Mouse (Mus musculus) spleen, postnatal 36 days (tissue): ENCODE measurements around the gene Aagab.

Experiments used
- DNase-seq, 2 experiments: peaks; one replicate each; pipeline ENCODE4 v3.0.0; 2022; ENCODE audit warnings: low spot score in 2 of 2, mixed read lengths in 1 of 2

The Aagab gene

DNA sequence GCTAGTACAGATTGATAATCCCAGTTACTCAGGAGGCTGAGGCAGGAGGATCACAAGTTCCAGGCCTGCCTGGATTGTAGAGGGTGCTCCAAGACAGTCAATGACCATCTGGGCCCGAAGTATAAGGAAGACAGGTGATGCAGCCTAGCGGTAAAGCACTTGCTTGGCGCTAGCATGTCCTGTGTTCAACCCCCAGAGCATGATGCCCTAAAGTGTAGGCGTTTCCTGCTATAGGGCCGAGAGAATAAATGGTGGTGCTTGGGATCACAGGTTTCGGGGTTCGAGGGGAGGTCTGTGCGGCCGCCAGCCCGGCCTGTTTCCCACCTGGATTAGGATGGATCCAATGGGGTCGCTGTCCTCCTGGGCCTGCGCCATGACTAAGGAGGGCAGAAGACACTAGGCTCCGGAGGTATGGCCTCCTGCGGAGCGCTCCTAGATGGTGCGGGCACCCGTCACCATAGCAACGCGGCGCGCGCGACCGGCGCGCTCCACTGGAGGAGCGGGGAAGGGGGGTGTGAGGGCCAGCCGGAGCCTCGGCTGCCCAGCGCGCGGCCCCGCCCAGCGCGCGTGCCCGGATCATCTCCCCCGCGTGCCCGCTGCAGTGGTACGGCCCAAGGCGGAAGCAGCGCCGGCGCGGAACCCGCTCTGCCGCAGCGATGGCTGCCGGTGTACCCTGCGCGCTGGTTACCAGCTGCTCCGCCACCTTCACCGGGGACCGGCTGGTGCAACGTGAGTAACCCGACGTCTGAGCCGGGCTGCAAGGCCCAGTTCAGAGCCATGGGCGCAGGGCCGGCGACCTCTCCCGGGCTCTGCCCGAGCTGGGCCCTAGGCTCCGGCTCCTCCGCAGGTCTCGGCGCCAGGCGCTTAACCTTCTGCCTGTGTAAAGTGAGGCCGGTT lies at the start of gene Aagab, which contains the start of gene Iqch:
TSS of gene Aagab (plus strand) at position 618 of the 897 bp plus-strand sequence.
TSS of gene Iqch (minus strand) at position 451 of the 897 bp plus-strand sequence.
- DNase-seq, result peak; percentile 96 to 97

DNA sequence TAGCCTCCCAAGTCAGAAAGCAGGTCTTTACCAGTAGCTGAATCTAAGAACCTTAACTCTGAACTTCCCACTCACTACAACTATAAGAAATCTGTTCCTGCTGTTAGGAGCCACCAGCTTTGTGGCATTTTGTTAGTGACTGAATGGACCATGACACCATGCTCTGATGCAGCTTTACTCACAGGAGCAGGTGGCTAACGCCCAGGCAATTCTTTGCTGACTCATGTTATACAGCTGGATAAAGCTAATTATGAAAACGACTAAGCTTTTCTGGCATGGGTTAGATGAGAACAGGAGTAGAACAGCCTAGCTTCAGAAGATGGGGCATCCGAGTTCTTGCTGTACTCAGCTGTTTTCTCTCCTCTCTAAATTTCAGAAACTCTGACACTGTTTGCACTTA lies 48.8 kb upstream of the Aagab start:
- no peak for DNase-seq

DNA sequence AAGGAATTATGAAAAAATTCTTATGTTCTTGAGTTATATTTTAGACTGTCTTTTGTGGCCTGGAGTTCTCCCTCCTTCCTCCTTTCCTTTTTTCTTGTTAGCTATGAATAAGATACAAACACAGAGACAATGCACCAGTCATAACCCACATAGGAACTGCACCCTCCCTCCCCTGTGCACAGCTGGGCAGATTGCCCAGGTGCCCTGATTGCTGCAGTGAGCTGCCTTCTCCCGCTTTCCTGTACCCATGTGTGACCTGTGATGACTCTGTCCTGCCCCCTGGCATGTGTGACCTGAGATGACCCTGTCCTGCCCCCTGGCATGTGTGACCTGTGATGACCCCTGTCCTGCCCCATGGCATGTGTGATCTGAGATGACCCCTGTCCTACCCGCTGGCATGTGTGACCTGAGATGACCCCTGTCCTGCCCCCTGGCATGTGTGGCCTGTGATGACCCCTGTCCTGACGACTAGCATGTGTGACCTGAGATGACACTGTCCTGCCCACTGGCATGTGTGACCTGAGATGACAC lies 46.9 kb upstream of the Aagab start:
- DNase-seq, result no peak

DNA sequence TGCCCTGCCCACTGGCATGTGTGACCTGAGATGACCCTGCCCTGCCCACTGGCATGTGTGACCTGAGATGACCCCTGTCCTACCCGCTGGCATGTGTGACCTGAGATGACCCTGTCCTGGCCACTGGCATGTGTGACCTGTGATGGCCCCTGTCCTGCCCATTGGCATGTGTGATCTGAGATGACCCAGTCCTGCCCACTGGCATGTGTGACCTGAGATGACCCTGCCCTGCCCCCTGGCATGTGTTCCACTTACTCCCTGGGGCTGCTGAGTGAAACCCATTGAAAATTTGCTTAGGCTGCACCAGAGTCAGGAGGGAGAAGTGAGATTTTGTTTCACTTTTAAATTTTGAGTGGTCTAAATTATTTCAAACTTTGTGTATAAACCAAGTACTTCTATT lies 46.1 kb upstream of the Aagab start:
- DNase-seq, result peak in 1 of 2 experiments; percentile 9

DNA sequence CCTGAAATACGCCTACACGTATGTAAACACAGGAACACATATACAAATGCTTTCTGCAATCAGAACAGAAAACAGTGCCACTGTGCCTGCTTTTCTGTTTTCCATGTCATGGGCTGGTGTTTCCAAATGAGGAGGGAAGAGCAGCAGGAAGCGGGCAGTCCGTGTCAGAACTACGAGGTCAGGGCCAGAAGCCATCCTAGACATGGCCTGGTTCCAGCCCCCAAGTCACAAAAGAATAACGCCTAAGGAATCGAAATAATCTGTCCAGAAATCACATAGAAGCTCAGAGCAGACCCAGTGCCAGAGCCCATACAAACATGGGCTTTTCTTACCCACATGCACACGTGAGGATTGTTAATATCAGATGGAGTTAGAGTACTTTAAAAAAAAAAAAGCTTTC lies 45.5 kb upstream of the Aagab start:
- no peak for DNase-seq

DNA sequence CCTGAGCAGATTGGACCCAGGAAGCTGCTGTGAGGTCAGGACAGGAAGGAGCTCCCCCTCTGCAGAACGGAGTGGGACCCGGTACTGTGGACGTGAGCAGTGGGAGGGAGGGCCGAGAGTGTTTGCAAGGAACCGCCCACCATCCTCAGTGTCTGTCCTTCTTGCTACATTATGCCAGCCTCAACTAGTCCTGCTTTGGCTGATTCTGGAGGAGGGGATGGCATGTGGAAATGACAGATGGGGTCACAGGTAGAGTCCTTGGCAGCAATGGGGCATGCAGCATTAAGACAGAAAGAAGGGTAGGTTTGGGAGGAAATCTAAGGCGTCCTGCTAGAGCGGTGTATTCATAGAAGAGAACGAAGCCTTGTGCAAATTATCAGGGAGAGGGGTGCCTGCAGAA lies 40.5 kb upstream of the Aagab start:
- no peak for DNase-seq

DNA sequence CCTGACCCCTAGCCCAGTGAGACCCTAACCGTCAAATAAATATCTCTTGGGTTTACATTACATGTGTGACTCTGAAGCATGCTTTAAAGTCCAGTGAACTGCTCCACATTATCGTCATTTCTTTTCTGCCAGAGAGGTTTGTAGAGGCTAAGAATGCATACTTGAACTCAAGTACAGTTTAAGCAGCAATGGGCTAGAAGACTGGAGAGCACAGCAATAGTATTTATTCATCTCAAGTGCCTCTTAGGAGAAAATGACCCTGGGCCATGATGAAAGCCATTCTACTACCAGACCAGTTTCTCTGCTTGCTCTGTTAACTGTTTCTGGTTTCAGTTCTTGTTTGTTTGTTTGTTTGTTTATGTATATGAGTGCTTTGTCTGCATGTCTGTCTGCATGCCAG lies 39.0 kb upstream of the Aagab start:
- DNase-seq, result no peak

DNA sequence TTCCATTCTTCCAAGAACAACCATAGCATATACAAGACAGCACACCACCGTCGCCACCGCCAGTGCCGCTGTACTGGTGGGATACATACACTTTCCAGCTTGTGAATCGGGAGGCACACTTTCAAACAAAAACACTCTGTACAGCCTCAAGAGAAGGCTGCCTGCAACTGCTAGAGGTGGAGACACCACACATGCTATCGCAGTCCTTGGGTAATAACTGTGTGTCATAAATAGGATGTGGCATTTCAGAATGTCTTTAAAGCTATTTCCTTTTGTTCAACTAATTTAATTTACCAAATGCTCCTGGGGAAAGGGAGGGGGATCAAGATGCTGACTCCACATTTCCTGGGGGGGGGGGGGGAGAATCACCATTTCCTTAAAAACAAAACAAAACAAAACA lies 34.1 kb upstream of the Aagab start:
- no peak for DNase-seq

DNA sequence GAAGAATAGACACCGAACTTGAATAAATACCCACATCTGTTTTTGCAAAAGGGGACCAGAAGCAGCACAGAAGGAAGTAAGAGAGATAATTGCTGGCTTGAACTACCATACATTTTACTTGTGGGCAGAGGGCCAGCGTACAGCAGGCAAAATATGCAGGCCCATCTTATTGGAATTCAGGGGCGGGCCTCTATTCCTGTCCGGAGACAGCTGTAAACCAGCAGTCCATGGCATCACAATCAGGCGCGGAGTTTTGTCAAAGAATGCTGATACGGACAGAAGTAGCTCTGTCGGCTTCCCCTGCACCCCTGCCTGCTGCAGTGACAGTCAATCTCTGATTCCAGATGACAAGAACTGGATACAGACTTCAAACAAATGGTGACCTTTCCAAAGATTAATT lies 33.7 kb upstream of the Aagab start:
- DNase-seq, result no peak

DNA sequence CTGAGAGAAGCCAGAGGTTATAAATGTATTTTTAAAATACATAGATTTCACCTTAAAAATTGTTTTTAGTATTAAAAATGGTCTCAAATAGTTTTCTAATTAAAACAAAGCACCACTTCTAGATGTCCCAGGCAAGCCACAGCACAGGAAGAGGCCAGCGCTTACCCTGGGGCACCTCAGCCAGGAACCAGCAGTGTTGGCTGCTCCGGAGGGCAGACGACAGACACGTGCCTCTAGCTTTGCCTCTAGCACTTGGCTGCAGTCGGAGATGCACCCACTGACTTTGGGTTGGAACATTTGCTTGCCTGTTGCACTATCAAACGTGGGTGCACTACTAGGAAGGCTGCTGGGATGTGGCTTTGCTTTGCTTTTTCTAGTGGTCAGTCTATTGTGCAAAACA lies 30.6 kb upstream of the Aagab start:
- no peak for DNase-seq

DNA sequence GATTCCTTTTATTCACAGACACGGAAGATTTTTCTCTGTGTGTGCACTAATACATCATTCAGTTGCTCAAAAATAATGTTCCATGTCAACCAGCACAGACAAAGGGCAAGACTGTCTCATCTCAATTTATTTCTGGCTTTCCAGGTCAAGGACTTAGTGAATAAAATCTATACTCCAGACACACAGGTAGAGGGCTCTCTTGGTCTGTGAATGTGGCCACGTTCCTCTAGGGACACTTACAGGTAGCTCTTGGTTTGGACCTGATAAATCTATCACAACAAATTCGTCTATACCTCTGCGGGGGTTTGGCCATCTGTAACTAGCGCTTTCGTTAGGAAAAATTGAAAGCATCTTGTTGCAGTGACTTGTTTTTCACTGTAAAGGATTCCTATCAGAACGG lies 29.6 kb upstream of the Aagab start:
- no peak for DNase-seq

DNA sequence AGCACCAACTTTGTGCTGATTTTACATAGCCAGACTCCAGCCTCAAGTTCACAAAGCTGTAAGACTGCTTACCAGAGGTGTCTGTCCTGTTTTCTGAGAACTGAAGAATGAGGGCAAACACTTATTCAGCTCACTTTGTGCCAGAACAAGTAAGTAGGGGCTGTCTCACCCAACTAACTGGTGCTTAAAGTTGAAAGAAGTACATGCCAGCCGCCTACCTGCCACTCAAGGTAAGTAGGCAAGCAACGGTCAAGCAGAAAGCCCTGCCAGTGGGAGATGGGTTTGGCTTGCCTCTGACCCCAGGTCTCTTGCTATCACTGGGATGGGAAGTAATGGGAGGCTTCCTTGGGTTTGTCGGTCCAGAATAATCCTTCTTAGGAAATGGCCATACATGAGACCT lies 25.0 kb upstream of the Aagab start:
- DNase-seq, result no peak

DNA sequence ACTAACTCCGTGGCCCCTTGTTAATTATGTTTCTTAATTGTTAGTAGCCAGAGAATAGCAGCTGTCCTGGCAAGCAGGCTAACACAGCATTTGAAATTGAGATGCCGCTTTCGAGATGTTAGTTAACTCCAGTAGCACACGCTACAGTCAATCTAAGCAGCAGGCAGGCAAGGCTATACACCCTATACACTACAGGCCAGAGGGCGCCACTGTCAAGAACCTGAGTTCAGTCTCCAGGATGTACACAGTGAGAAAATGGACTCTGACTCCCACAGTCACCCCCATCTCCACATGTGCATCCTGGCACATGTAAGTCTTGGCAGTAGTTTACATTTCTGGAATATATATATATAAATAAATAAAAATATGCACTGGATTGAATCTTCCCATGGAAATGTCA lies 22.8 kb upstream of the Aagab start:
- DNase-seq, result no peak

DNA sequence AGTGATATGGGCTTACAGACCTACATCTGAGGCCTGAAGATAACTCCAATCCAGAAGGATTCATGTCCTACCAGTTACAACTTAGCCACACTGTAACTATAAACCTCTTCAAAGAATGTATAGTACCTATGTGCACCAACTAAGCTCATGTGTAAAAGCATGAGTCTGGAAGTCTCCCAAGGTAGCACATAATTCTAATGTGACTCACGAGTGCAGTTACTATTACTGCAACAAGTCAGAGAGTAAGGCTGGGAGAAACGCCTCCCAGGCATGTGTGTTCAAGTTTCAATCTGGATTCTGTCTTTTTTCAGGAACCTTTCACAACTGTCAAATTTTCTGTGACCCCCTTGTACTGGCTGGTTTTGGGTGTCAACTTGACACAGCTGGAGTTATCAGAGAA lies 22.4 kb upstream of the Aagab start:
- DNase-seq, result no peak

DNA sequence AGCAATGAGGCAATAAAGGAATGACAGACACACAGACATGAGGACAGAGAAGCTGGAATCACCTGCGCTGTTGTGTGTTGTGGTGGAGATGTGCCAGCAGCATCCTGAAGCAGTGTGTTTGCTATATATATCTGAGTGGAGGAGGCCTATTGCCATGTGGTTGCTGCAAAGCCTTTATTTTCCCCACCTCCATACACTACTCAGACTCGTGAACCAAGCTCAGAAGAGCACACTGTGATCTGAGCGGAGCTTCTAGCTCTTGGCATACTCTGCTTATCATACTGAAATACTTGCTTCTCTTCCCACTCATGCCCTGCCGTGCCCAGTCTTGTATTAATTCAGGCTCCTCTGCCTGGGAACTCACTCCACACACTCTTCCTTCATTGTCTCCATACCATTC lies 20.7 kb upstream of the Aagab start:
- no peak for DNase-seq

DNA sequence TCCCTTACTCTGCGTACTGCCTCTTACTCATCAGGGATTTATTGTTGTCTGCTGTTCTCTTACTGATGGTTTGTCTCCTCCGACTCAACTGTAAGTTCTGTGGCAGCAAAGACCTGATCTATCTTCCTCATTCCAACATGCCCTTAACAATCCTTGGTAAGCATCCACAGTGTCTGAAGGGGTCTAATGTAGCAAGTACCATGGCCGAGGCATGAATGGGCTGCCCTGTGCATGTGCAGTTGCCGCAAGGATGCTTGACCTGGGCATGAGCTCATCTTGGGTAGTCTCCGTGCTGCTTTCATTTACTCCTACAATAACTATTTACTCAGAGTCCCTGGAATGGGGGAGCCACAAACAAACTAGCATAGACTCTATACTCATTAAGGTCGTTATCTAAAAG lies 17.2 kb upstream of the Aagab start:
- DNase-seq, result no peak

DNA sequence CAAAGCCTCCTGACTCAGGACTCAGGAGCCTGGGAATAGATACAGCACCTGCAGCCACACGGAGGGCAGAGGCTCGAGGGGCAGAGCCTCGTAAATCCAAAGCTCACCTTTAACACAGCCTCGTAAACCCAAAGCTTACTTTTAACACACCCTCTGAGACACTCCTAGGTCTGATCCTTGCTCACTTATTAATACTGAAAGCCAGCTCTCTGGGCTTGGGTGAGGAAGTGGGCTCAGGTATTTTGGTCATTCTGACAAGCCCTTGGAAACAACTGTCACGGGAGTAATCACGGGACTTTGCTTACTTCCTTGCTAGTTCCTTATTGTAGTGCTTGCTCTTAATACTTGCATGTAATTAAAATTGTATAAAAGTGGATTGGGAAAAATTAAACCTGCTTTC lies 13.3 kb upstream of the Aagab start:
- DNase-seq, result no peak

DNA sequence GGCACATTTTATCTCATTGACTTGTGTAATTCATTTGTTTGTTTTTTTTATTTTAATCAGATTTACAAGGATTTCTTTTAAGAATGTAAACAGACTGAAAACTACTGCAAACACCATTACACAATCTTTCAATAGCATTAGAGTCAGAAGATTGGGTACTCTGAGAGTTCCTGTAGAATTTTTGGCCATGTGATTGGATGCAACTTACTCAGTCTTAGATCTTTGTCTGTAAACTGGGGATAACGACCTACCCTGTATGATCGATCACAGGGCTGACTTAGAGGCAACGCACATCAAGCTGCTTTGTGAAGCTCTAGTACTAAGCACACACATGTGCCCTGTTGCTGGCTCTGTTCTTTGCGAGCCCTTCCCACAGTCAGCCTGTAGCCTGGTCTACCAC lies 11.9 kb upstream of the Aagab start:
- no peak for DNase-seq

DNA sequence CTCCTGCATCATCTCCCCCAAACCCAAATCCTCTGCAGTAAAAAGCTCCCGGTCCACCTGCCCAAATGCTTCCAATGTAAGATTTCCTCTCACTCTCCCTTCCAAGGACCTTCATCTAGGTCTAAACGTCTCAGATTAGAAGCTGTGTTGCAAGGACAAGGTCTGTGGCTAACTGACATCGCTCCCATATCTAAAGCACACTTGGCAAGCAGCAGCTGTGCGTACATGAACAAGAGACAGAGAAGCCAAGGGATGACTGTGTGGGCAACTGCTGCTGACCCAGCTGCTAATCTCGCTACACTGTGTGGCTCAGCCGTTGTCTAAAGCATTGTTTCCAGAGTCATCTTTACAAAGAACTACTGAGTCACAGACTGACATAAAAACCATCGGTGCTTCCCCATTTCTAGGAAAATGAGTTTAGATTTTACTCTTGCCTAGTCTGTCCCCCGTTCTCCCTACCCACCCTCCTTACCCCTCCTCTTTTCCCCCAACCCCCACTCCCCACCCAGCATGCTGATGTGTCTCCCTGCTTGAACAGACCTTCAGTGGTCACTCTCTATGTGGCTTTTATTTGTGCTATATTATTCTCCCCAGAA lies 10.7 kb upstream of the Aagab start:
- DNase-seq, result no peak

DNA sequence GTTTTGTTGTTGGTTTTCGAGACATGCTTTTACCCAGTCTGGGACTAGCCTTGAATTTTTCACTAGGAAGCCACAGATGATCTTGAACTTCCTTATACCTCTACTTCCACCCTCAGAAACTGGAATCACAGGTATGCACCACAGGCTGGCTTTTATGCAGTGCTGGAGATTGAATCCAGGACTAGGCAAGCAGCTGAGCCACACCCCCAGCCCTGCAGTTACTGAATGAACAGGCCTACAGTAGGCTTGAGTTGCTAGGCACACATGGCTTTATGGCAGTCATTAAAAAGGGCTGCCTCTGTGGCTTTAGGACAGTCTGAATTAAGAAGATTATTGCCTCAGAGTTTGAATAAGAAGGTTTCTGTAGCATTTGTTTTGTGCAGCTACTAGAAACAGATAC lies 7.4 kb upstream of the Aagab start:
- no peak for DNase-seq

DNA sequence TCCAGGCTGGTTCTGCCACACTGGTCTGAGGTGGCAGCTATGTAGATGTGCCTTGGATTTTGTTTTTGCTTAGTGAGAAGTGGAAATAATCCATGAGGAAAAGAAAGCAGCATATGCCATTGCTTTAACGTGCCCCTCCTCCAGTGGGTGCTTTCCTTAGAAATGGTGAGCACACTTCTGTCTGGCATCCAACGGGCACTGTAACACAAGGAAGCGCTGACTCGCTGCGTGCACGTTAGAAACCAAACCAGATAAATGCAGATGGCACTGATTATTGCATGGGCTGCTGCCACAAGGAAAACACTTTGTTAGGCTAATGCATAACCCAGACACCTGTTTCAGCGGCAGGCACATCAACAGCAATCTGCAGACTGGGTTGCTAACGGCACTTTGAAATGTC lies 6.8 kb upstream of the Aagab start:
- DNase-seq, result no peak

DNA sequence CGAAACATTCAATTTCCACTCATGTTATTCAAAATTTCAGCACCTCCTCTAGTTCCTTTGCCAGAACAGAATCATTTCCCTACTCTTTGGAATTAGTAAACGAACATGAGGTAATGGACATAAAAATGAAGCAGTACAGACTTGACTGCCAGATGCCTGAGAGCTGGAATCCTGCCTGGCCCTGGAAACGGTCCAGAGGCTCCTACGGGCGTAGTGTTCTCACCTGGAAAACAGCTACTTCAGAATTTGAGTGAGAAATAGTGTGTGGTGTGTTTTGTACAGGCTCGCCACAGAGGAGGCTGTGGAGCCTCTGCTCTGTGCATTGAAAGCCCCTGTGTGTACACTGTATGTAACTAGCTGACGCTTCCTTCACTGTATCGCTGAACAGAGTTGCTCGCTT lies 5.8 kb upstream of the Aagab start:
- no peak for DNase-seq

DNA sequence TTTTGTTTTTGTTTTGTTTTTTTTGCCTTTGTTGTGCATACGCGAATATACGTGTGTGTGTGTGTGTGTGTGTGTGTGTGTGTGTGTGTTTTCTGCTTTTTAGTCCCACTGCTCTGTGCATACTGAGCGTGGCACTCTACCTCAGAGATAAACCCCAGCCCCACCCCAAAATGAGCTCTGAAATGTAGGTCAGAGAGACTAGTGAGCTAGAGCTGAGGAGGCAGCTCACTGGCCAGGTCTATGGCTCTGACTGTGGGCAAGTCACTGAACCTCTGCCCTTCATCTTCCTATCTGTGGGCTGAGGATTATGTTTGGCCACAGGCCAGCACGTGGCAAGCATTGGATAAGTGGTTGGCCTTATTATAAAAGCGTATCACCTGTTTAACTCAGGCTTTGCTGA lies 1.4 kb downstream of the Aagab start:
- no peak for DNase-seq
